Mouse (Mus musculus) layer of hippocampus, postnatal 25 days (tissue): ENCODE measurements around the gene Stk39. TPM values are rescaled to one million over a fixed set of nuclear protein-coding genes. Genes with fewer than 3 reads are reported as not detected.

Experiments used
- DNase-seq, 2 experiments: peaks; one replicate each; pipeline ENCODE4 v3.0.0; 2022; ENCODE audit warnings: mixed read lengths in 2 of 2, low spot score in 1 of 2; ENCODE audit errors: extremely low spot score in 1 of 2
- total RNA-seq, 2 experiments: library from RNA; stranded (reverse); gene quantifications; 2 replicates each; pipeline ENCODE4 v1.2.3; 2021

The Stk39 gene
- 10 to 100 TPM; 57.8 to 62.4 TPM for total RNA-seq

DNA sequence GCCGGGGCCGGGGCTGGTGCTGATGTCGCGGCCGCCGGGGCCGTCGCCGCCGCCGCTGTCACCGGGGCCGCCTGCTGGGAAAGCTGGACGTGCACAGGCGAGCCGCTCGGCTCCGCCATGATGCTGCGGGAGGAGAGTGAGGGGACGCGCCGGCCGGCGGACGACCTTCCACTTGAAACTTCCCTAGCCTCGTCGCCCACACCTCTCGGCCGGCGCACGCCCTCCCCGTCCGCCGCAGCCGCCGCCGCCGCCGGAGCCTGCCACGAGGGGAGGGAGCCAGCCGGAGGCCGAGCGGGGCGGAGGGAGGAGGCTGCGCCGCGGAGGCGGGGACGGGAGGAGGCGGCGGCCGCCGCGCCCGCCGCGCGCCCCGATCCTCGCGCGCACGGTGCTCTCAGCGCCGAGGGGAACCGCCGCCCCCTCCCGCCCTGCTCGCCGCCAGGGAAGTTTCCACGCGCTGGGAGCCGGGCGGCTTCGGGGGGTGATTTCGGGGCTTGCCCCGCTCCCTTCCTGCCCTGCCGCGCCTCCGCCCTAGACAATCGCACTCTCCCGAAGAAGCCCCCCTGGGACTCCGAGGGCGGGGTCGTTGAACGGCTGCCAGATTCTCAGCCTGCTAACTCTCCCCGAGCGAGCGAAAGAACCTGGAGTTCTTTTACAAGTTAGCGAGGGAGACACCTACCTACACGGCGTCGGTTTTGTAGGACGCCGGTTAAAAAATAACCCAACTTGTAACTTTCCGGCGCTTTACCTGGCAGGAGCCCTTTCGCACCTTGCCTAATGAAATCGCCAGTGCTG, at the start of gene Stk39:
Stk39 (minus strand) TSS at position 510 of the 792 bp plus-strand sequence.
- DNase-seq: peak; percentile 55

DNA sequence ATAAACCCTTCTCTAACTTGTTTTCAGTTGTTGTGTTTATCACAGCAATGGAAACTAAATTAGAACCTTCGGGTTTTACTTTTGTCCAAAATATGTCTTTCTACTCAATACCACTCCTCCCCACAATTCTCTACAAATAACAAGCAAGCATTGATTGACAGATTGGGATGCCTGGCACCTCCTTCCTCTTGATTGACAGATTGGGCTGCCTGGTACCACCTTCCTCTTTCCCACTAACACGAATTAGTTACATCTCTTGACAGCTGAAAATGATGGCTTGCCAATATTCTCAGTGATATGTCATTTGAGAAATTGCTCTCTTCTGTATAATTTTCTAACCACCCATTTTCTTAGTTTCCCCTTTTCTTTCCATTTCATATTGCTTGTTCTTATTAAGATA, 43.3 kb upstream of the Stk39 start:
- no peak for DNase-seq

DNA sequence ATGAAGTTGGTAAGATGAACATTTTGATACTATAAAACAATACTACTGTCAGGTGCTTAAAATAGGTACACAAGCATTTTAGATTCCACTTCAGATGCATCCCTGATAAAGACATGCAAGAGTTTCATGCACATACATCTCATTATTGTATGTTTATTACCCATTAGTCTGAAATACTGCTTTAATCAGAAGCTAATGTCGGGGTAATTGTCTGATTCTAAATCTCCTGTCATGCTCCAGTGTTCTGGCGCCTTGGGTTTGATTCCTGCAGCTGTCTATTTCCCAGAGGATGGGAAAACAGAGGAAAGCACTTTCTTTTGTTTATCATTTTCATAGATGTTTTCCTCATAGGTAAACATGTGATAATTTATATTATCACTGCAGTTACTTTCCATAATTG, 31.1 kb upstream of the Stk39 start:
- DNase-seq: no peak

DNA sequence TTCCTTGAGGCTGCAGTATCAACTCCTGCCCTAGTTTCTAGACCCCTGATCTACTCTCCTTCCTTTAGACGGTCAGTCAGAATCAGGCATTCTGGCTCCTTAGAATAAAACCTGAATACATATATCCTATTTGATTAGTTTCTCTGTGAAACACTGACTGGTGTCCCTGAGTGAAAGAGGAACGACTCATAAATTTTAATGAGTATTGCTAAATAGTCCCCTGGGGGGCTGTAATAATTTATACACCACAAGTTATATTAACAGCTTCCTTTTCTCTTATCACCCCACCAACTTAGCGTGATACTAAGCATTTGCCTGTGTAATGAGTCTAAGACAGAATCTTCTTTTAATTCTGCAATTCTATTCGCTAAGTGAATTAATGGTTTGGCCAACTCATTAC, 30.7 kb upstream of the Stk39 start:
- DNase-seq: no peak

DNA sequence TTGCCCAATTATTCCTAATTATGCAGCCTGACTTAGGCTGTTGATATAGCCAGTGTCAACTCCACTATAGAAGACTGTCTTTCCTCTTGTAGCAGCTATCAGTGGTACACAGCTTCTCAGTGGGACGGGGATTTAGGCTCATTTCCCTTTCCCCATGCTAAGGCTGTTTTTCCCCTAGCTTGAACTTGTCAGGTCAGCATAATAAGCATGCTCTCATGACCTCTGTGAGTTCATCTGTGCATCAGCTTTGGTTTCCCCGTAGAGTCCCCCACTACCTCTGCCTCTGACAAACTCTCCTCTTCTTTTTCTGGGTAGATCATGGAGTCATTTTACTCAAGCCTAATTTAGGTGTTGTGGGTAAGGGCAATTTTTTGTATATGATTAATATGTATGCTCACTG, 30.2 kb upstream of the Stk39 start:
- DNase-seq: no peak

DNA sequence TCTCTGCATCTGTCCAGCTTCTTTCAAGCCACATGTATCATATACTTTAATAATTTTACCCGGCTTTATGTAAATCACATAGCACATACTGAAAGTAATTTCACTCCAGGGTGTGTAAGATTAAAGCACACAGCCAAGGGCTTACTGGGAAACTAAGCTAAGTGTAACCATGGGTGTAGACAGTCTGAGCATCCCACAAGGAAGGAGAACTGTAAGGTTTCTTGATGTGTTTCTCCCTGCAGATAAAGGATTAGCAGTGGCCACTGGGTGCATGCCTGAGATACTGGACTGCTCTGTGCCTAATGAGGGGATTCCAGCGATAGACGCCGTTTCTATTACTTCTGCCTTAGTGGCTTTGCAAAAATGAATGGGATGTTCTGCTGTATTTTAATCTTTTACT, 14.2 kb upstream of the Stk39 start:
- no peak for DNase-seq

DNA sequence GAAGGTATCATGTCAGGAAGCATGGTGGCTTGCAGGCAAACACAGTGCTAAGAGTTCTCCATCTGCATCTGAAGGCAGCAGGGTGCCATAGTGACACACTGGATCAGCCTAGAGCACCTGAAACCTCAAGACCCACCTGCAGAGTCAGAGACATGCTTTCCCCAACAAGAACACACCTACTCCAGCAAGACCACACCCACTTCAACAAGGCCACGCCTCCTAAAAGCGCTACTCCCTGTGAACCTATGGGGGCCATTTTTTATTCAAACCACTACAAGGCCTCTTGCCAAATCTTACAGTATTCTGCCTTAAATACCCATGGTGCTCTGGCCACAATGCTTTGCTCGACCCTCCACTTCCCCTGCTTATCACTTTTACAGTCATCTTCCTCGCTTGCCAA, 13.1 kb upstream of the Stk39 start:
- DNase-seq: no peak

DNA sequence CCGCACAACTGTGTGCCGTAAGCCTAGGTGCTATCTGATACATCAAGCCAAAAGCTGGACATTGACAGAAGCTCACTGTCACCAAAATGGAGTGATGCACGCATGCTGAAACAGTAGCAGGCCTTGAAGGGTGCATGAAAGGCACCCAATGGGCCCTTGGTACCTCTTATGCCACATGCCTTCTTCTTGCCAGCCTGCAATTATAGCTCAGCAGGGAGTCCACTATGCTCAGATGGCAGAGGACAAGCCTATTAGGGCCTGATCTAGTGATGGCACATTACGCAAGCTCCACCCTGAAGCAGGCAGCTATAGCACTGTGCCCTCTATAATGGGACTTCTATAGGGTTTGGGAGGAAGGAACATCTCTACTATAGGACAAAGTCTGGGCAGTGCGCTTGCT, 10.8 kb upstream of the Stk39 start:
- DNase-seq: no peak

DNA sequence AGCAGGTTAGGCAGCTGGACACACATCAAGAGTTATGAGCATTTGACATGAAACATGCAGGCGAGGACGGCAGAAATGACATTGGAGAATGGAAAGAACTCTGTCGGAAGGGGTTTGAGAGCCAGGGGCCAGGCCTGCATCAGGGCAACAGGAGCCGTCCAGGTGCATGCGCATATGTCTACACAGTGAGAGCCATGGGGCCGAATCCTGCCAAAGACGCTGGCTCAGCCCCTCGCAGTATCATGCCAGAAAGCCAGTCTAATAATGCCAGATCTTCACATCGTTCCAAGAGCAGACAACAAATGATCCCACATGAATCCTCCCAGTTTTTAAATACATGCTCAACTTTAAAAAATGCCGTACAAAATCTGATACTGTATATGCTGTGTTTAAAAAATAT, 7.8 kb upstream of the Stk39 start:
- DNase-seq: no peak

DNA sequence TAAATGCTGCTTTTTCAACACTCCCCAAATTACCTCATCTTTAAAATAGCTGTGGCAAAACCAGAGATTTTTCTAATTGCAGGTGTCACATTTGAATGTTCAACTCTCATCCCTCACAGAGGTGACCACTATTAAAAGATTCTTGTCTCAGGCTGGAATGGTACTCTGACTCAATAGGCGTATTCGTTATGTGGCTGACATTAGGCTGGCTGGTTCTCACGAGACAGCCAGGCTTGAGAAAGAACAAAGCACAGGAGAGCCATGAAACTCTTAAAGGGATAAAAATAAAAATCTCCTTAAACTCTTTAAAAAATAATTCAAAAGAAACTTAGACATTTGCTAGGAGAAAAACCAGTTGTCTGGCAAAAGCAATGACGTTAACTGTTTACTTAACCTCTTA, 853 bp upstream of the Stk39 start:
- no peak for DNase-seq

DNA sequence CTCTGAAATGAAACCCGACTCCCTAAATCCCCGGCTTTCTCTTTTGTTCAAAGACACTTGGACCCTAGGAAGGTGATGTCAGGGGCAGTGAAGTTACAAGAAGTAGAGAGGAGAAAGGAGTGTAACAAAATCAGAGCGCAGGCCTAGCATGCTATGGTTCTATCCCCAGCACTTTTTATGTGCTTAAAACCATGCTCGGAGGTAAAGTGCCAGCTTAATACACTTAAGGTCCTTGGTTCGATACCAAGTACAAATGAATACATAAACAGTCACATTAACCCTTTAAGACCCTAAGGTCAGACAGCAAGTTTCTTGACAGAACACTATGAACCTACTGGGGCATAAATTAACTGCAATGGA, 463 bp upstream of the Stk39 start:
- DNase-seq: no peak

DNA sequence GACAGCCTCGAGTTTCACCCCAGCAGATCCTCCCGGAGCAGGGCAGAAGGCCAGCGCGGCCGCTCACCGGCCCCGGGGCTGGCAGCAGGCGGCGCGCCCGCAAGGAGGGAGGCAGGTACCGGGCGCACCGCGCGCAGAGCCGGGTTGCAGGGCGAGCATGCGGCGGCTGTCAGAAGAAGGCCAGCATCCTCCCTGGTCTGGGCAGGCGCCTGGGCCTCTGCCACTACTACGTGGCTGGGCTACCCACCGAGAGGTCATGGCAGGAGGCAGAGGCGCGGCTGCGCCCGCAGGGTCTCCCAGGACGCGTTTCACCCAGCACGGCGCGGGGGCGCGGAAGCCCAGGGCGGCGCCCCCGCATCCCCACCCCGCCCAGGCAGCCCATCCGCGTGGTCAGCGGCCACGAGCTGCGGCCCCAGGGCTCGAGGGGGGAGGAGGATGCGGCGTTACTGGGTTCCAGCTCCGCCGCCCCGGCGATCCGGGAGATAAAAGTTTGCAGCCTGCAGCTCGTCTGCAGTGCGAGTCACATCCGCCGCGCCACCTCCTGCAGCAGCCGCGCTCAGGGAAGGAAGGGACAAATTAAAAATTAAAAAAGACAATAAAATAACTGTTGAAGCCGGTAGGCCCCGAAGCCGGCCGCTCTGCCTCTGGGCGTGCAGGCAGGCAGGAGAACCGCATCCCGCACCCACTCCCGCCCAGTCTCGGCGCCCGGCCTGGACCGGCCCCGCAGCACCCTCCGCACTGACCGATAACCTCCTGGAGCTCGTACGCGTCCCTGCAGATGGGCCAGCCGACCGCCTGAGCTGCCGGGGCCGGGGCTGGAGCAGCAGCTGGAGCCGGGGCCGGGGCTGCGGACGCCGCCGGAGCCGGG, 943 bp downstream of the Stk39 start:
- peak; percentile 39 to 54 for DNase-seq

DNA sequence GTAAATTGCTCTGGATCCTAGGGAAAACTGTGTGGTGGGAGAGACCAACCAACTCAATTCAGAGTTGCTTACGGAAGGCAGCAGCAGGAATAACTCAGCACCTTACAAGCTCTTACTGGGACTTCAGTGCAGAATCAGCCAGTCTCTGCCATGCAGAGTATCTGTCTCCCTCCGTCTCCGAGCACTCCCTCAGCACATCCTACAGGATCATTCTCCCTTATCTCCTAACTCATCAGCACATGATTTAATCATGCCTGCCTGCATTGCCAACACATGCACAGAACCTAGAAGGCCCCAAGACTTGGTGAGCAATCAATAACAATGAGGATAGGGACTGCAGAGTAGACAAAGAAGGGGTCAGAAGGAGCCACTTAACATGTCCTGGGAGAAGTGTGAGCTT, 2.6 kb downstream of the Stk39 start:
- DNase-seq: no peak

DNA sequence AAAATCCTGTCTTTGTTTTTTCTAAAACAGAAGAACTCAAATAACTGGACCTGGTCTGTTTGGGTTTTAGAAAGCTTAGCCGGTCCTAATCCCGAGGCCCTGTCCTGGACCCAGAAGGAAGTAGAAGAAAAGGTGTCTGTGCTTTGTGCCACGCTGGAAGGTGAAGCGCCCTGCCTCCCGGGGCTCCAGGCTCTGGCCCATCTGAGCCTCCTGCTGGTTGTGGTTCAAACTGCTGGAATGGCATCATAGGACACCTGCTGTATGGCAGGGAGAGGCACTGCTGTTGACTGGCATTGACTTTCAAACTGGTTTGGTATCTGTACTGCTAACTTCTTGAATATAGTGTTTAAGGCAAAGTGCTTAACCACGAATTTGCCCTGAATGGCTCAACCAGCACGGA, 3.4 kb downstream of the Stk39 start:
- DNase-seq: no peak

DNA sequence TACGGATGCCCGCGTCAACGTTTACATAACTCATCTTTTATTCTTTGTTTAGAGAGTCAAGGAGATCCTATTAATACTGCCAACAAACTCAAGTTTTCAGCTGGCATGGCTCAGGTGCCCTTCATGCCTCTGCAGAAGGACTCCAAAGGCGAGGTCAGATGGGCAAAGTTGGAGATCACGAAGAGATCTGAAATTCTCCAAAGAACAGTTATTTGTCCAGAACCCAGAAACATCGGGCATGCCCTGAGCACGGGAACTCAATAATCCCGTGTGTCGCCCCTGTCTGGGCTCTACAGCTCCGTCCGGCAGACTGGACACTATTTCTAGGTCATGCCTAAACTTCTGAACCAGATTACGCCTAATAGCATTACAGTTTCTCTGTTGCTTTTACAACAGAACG, 3.8 kb downstream of the Stk39 start:
- no peak for DNase-seq

DNA sequence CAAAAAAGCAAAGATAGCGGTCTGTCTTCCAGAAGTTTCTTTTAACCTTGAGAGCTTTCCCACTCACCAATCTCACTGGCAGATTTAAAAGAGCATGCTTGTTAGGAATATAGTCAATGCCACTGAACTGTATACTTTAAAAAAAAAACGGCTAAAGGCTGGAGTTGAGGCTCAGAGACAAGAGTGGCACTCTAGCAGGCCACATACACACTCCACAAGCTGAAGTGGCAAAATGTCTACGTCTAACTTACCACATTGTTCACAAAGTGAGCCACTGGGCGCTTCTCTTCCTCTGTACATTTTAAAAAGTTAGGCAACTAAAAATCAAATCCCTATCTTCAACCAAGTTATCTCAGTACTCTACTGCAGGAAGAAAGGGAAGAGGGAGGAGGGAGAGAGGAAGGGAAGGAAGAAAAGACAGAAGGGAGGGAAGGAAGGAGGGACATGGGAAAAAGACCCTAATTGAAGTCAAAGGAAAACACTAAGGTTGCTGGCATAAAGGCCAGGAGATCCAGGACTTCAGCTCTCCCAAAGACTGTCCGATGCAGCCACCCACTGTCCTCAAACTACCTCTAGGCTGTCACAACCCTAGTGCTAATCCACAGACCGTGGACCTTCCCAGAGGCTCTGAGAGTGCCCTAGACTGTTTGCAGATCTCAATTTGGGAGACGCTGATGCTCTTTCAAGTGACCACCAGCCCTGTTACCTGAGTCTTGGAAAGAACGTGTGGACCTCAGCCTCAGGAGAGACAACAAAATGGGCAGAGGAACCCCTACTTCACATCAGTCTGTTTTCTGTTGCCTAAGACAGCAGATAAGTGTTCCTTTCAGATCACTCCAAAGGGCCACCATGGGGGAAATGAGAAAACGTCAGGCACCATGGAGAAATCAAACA, 4.7 kb downstream of the Stk39 start:
- DNase-seq: no peak

DNA sequence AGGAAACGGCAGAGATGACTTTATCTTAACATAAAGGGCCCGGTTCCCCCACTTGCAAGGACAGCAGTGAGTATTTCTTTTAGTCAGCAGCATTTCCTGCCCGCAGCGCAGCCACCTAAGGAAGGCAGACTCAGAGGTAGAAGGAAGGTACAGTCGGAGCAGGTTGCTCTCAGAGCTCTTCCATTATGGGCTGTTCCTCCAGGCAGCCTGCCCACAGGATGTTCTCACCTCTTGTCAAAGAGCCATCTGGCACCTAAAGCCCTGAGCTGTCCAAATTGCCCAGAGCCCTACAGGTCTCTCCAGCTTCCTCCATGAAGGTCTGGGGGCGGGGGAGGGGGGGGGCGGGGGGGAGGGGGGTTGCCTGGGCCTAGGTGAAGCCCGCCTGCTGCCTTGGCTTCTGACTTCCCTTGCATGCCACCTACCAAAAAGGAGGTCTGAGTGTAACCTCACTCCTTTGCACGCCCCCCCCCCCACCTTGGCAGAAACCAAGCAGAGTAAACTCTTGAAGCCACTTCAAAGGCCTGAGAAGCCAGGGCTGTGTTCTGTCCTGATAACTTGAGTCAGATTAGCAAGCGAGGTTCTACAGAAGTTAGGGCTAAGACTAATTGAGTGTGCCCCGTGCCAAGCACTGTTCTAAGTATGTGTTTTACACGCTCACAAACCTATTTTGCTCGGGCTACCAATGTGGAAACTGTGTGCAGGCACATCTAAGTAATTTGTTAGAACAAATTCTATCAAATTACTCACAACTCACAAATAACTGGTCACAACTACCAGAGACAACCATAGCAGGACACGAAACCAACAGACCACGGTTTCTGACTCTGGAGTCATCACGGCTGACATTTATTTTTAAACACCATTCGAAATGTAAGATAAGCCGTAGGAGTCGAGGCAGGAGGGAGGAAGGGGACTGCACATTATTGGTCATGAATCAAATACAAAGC, 5.7 kb downstream of the Stk39 start:
- DNase-seq: no peak

DNA sequence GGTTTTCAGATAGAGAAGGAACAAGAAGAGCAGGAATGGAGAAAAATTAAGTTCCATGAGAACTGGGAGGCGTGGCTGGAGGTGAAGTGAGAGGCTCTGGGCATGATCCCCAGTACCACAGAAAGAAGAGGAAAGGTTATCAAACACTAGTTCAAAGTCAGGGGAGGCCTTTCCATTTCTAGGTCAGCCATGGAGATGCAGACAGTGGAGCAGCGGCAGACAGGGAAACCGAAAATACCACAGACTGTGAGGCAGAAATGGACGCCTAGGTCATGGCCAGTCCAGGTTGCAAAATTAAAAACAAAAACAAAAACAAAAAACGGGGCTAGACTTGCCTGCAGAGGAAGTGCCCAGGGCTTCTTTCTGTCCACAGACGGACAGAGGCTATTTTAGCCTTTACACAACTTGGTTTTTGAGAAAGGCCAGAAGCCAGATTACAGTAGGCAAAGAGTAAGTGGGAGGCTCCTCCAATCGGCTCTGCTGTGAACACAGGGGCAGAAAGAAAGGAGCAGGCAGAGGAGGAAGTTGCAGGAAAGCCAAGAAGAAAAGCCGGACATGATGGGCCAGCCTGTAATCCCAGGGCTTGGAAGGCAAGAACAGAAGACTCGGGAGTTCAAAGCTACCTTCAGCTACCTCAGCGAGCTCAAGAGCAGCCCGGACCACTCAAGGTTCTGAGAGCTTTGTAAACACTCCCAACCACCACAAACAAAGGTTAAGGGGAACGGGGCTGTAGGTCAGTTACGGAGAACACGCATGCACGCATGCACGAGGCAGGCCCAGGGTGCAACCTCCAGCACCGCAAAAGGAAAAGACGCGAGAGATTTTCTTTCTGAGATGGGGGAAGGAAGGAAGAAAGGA, 6.6 kb downstream of the Stk39 start:
- DNase-seq: no peak

DNA sequence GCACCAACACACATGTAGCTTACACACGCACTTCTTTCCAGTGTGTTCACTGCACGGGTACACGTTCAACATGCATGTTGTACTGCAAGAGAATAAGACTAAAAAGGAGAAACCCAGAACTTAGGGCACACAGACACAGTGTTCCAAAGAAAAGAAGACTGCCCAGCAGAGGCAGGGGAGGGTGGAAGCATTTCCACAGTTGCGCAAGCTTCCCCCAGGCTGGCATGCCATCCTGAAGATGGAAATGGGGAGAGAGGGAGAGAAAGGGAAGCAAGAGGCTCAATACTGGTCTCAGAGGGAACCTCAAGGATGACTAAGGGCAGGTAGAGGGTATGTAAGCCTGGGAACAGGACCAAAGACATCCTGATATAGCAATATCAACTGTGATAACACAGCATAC, 7.6 kb downstream of the Stk39 start:
- no peak for DNase-seq
